Mouse (Mus musculus): Measurements from ENCODE around the gene Hsp90ab1.

The Hsp90ab1 gene

DNA sequence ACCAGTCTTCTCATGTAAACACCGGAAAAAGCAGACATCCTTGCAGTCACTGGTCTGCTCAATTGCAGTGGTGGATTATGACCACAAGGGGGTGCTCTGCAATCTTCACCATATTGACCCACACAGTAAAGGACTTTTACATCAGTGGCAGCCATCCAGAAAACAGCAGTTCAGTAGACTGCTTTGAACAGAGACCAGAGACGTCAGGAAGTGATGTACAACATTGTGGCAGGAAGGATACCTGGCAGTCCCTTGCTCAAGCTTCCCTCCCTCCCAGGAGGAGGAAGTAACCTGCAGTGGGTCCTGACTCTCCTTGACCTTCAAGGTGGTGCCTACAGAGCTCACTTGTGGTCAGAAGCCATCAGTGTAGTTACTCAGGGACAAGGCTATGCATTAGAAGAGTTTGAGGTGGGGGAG lies 8.5 kb upstream of the Hsp90ab1 start:
- DNase-seq (ENCODE audit: low spot score in 2 of 2) = peak; percentile 76 to 79

DNA sequence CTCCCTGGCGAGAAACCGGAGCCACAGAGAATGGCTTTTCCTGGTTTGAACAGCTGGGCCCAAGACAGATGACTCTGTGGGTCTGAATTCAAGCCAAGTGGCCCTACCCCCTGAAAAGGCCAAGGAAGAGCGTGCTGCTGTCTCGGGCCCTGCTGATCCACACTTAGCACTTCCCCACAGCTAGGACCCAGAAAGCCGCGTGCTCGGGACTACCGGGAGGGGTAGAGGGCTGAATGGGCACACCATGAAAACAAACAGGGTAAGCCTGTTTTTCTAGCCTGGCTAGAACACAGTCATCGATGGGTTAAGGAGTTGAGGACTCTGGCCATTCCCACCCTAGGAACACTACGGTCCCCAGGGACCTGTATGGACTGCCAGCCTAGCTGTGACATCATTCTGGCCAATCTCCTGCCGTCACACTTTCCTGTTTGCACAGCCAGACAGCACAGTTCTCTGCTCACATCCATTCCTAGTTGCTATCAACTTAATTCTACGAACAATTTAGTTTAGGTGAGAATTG lies 7.9 kb upstream of the Hsp90ab1 start:
- DNase-seq (ENCODE audit: low spot score in 2 of 2) = peak in 1 of 2 experiments; percentile 36

DNA sequence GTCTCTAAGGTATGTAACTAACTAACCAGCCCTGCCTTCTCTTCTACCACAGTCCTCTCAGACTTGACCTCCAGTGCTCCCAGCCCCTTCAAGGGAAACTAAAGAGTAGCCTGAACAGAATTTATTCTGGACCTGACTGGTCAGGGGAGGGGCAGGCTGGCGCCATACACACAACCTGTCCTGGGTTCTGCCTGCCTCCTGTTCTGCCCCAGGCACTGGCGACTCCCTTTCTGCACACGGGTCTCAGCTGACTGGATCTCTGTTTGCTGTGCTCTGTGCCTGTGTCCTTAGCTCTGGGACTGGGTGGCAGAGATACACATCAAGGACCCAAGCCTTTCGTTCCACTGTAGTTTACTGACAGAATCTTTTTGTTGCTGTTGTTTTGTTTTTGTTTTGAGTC lies 6.5 kb upstream of the Hsp90ab1 start:
- no peak for DNase-seq (ENCODE audit: low spot score in 2 of 2)

DNA sequence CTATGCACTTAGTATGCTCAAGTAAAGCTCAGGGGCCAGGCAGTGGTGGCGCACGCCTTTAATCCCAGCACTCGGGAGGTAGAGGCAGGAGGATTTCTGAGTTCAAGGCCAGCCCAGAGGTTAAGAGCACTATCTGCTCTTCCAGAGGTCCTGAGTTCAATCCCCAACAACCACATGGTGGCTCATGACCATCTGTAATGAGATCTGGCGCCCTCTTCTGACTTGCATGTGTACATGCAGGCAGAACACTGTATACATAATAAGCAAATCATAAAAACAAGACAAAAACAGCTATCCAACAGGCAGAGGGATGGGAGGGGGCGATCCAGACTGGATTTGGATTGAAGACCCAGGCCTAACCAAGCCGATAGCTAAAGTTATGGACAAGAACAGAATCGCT lies 5.8 kb upstream of the Hsp90ab1 start:
- no peak for DNase-seq (ENCODE audit: low spot score in 2 of 2)

DNA sequence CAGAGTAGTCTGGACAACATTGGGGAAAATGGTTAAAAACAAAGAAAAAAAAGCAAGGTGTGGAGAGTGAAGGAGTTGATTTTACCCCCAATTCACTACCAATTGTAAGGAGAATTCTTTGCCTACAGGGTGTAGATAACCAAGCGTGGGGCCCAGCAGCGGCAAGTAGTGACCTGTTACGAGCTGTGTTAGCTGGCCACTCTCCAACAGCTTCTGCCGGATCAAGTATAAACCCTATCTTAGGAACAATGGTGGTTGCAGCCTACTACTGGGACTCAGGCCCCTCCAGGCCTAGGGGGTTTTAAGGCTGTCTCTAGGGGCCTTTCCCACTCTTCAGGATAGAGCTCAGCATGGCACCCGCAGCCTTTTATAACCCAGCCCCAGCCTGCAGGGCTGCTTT lies 5.2 kb upstream of the Hsp90ab1 start:
- no peak for DNase-seq (ENCODE audit: low spot score in 2 of 2)

DNA sequence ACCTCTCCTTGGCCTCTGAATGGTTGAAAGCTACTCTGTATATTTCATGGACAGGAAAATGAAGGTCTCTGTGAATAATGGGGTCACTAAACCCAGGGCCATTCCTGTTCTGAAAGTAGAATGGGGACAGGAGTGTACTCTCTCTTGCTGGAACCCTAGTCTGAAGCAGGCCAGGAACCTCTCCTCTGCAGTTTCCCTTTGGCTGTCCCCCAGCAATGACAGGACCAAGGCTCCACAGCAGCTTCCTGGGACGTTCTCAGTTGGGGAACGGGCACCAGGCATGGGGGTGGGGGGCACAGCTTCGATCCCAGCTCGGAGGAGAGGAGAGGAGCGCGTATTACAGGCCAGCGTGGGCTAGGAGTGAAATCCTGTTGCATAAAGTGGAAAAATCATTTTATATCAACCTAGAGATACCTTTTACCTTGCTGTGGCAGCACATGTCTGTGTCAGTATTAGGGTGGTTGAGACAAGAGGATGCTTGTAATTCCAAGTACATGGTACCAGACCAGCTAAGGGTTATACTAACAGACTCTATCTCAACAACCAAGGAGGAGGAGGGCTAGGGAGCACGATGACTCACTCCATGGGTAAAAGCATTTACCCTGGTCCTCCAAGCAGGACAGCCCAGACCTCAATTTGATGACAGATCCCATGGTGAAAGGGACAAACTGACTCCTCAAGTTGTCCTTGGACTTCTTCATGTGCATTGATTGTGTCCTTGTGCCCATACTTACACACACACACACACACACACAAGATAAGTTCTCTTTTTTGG lies 2.2 kb upstream of the Hsp90ab1 start:
- no peak for DNase-seq (ENCODE audit: low spot score in 2 of 2)

DNA sequence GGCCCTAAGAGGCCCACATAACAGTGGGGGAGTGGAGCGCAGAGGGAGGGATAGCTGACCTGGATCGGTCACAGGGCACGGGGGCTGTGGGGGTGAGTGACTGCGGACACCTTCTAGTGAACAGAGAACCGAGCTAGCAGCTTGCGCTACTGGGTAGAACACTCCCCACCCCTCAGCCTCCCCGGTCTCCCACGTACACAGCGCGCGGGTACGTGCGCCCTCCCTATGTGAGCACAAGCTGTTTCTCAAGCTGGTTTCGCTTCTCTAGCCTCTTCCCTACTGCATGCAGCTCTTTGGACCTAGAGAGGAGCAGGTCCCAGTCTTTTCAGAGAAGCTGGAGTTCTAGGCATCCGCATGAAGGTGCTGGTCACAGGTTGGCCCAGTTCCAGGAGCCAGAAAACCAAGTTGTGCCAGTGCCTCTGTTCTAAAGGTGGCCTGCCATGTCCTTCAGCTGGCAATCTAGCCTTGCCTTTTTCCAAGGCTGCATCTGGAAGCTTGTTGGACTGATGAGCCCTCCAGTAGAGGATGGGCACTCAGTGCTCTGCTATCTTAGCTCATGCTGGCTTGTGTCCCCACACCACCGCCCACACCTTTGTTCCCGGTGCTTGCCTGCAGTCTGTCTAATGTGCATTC lies 1.2 kb upstream of the Hsp90ab1 start:
- peak; percentile 90 to 93 for DNase-seq (ENCODE audit: low spot score in 2 of 2)

DNA sequence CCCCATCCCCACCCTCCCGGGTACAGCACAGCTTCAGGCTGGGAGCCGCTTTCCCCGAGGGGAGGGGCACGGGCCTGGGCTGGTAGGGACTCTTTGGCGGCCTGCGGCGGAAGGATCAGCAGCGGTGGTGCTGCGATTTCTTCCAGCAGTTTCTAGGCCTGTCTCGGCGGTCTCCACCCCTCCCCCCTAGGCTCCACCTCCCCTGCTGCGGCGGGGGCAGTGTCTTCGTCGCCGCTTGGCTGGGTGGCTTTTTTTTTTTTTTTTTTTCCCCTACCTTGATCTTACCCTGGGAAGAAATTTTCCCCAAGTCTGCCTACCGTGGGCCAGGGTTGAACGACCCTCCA lies 681 bp upstream of the Hsp90ab1 start:
- peak; percentile 99 for DNase-seq (ENCODE audit: low spot score in 2 of 2)

DNA sequence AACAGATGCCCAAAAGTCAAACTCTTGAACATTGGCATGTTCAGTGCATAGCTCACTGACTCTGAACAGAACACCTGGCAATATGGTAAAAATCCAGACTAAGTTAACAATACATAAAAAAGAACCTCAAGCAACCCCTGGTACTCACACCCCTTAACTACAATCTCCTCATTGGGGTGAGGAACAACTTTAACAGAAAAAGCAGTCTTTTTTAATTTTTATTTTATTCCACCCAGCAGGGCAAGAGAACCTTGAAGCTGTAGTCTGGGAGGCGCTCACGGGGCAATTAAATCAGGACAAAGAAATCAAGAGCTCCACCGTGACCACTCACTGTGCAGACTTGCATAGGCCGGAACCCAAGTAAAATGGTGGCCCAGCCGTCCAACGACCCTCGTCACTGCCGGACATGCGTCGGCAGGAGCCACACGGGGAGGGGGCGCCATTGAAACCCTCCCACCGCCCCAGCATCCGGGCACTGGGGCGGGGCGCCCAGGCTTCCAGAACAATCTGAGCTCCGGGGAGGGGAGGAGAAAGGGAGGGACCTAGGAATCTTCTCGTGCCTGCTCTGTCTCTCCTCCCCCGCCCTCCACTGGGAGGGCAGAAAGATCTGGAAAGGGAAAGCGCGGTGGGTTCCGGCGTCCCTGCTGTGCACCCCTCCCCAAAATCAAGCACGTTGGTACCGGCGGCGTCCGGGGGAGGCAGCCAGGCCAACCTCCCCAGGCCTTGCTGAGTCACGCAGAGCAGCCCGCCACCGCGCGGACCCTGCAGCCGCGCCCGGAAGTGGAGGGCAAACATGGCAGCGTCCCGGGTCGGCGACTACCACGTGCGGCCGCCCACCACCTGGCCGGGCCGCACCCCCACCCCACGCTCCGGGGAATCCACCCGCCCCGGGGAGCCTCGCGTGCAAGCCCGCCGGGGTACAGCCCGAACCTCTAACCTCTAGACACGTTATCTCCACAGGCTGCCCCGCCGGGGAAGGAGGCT lies 676 bp downstream of the Hsp90ab1 start:
- peak; percentile 89 to 91 for DNase-seq (ENCODE audit: low spot score in 2 of 2)

DNA sequence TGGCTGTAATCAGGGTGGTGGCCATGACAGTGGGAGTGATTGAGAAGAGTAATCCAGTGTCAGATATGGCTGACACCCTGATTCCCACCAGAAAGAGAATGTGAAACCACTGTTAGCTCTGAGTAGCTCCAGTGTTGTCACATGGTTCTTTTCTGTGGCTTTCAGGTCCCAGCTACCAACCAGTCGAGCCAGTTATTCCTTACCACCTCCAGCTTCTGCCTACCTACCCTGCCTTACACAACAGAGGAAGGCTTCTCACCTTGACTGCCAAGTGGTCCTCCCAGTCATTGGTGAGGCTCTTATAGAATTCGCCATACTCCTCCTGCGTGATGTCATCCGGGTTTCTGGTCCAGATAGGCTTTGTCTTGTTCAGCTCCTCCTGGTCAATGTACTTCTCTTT lies 3.1 kb downstream of the Hsp90ab1 start:
- DNase-seq (ENCODE audit: low spot score in 2 of 2) = no peak

DNA sequence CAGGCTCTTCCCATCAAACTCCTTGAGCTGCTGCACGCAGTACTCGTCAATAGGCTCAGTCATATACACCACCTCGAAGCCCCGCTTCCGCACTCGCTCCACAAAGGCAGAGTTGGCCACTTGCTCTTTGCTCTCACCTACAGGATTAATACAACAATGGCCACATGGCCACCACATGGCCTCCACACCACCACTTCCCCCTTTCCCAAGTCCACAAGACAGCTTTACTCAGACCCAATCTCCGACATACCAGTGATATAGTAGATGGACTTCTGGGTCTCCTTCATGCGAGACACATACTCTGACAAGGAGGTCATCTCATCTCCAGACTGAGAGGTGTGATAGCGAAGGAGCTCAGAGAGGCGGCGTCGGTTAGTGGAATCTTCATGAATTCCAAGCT lies 4.1 kb downstream of the Hsp90ab1 start:
- DNase-seq (ENCODE audit: low spot score in 2 of 2) = no peak

DNA sequence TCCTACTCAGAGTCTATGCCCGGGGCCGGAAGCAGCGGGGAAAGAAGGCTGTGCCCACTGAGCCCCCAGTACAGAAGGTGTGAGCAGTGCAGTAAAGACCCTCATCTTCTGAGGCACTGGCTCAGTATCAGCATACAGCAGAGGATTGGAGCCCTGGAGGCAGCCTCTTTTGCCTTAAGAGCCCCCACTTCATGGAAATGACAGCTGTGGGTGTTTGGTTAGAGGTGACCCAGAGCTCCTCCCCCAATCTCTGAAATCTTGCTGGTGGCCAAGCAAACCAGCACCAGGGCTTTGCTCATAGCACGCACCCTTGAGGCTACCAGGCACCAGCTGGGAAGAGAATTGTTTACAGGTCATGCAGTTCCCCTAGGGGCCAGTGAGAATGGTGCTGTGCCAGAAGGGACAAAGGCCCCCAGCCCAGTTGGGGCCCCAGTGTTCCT lies 5.9 kb downstream of the Hsp90ab1 start:
- DNase-seq (ENCODE audit: low spot score in 2 of 2) = peak in 1 of 2 experiments; percentile 29

DNA sequence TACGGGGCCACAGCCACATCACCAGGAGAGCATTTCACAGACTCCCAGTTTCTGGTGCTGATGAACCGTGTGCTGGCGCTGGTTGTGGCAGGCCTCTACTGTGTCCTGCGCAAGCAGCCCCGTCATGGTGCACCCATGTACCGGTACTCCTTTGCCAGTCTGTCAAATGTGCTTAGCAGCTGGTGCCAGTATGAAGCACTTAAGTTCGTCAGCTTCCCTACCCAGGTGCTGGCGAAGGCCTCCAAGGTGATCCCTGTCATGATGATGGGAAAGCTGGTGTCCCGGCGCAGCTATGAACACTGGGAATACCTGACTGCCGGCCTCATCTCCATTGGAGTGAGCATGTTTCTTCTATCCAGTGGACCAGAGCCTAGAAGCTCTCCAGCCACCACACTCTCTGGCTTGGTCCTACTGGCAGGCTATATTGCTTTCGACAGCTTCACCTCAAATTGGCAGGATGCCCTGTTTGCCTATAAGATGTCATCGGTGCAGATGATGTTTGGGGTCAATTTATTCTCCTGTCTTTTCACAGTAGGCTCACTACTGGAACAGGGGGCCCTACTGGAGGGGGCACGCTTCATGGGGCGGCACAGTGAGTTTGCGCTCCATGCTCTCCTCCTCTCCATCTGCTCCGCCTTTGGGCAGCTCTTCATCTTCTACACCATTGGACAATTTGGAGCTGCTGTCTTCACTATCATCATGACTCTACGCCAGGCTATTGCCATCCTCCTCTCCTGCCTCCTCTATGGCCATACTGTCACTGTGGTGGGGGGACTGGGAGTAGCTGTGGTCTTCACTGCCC lies 6.5 kb downstream of the Hsp90ab1 start:
- DNase-seq (ENCODE audit: low spot score in 2 of 2) = peak in 1 of 2 experiments; percentile 44

DNA sequence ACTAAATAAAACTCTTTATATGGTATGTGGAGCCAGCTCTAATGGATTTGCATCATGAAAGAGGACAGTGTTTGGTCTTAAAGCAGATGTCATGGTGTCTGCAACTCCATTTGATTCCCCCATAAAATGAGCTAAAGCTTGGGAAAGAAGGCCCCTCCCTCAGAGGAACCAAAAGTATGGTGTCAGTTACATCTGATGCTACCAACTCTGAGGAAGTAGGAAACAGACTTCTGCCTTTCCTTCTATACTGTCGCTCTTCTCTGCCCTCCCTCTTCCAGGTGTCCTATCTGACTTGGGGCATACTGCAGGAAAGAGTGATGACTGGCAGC lies 7.1 kb downstream of the Hsp90ab1 start:
- DNase-seq (ENCODE audit: low spot score in 2 of 2) = no peak

DNA sequence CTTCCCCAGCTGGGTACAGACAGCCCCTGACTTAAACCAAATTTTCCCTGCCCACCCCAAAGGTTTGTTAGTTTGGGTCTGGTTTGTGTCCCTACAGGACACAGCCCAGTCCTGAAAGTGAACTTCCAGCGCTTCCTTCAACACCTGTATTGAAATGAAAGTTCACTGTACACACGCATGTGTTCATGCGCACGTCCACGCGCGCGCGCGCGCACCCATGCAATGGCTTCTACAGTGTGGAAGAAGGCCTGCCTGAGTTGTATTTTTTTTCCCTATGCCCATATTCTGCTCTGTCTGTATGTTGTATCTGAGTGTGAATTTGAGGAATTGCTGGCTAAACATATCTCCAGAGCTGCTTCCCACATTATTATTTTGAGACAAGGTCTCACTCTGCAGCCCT lies 8.0 kb downstream of the Hsp90ab1 start:
- DNase-seq (ENCODE audit: low spot score in 2 of 2) = no peak

DNA sequence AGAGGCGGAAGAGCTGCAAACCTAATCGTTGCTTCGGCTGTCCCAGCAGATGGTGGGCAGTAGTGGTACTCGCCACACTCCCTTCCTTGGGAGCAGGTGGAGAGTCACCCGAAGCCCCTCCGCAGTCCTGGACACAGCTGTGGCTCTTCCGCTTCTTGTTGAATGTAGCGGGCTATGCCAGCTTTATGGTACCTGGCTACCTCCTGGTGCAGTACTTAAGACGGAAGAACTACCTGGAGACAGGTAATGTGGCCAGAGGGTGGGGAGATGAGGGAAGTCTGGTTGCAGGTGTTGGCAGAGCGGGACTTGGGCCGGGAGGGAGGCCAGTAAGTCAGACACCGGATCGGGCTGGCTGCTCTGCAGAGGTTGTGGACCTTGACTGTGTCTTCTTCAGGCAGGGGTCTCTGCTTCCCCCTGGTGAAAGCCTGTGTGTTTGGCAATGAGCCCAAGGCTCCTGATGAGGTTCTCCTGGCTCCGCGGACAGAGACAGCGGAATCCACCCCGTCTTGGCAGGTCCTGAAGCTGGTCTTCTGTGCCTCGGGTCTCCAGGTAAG lies 8.5 kb downstream of the Hsp90ab1 start:
- DNase-seq (ENCODE audit: low spot score in 2 of 2) = peak in 1 of 2 experiments; percentile 40

DNA sequence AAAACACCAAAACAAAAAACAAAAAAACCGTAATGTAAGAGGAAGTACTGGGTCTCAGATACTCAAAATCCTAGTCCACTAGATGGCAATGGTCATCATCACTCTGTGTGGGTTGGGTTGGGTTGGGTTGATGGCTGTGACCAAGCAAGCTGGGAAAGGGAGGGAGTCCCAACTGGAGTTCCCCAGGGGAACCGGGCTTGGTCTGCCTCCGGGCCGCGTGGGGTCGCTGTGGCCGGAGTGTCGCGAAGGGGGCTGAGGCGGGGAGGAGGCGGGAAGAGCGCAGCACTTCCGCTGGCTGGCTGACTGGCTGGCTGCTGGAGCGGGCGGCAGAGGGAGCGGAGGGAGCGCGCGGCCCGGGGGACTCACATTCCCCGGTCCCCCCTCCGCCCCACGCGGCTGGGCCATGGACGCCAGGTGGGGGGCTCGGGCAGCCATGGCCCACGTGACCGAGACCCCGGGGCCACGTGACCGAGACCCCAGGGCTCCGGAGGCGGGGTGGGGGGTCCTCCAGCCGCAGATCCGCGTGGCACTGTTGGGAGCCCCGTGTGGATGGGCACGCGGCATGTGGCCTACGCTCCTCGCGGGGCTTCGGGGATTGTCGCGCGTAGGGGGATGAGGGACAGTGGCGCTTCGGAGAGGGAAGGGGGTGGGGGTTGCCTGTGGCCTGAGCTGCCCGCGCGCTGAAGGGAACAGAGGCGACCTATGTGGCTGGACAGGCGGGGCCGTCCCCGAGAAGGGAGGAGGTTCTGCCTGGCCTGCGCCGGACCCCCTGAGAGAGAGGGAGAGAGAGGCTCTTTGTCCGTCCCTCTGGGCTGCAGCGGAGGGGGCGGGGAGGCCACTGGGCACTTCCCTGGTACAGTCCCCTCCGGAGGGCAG lies 9.2 kb downstream of the Hsp90ab1 start, which contains the start of gene Slc35b2:
TSS of gene Slc35b2 (plus strand) at position 220 of the 876 bp plus-strand sequence.
- DNase-seq (ENCODE audit: low spot score in 2 of 2) = peak; percentile 95

DNA sequence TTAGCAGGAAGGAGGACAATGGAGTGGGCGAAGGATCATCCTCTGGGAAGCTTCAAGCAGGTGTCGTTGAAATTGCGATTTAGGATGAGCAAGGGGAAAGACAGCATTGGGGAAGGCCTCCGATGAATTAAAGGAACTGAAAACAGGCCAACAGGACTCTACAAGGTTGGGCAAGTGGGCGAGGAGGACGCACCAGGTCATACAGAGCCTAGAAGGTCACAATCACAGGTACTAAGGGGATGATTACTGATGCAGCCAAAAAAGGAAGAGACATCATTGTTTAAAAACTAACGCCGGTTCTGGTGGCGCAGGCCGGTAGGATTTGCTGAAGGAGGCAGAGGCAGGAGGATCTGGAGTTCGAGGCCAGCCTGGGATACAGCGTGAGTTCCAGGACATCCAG lies 9.9 kb downstream of the Hsp90ab1 start:
- no peak for DNase-seq (ENCODE audit: low spot score in 2 of 2)

DNA sequence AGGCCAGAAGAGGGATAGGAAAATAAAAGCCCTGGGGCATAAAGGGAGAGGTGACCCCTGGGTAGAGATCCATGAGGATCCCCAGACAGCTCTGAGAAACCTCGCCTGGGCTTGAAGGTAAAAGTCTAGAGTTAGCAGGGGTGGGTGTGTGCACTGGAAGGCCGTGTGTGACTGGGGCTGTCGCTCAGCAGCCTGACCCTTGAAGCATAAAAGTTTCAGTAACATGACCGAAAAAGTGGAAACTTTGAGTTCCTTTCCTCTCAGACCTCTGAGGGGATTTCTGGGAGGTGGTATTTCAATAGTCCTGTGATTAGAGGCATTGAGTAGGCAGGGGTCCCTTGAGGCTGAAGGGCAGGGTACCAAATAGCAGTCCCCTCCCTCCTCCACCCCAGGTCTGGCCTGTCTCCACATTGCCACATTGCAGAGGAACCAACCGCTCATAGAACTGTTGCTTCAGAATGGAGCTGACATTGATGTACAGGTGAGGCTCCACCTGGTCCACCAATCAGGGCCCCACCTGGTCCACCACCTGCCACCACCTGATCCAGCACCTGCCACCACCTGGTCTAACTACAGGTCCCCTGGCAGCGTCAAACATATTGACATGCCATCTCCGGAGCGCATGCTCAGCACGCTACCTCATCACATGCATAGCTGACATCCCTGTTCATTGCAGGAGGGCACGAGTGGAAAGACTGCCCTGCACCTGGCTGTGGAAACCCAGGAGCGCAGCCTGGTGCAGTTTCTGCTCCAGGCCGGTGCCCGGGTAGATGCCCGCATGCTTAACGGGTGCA lies 13.1 kb downstream of the Hsp90ab1 start:
- no peak for DNase-seq (ENCODE audit: low spot score in 2 of 2)
